Mouse (Mus musculus): ENCODE measurements around the gene Glis3. TPM values are rescaled to one million over a fixed set of nuclear protein-coding genes. Genes with fewer than 3 reads are reported as not detected.

The Glis3 gene
- total and polyA plus RNA-seq, 3 experiments = not detected

GRCm38 (mm10) chr19:28274501-28274900 lies 405.4 kb downstream of the Glis3 start:
- no peak for DNase-seq (ENCODE audit: low read depth, low spot score)
- H3K9ac ChIP-seq (ENCODE audit: control insufficient read depth, low read depth, low read length, poor library complexity, severe bottlenecking) = no peak overlapping the region
- no peak overlapping the region for H3K4me3 ChIP-seq (ENCODE audit: control insufficient read depth in 1 of 2, insufficient read depth in 1 of 2, low read depth in 2 of 2, low read length in 2 of 2)
- no peaks in the 10 kb centered on the region for H3K9me3 ChIP-seq (replicated peaks; ENCODE audit: insufficient read depth, low read length)
- H3K36me3 ChIP-seq (ENCODE audit: control insufficient read depth in 1 of 2, insufficient read depth in 2 of 2, low read length in 2 of 2) = no peaks in the 10 kb centered on the region
- no peak overlapping the region for H3K27ac ChIP-seq (ENCODE audit: control insufficient read depth, low read depth, low read length)
- no peaks in the 10 kb centered on the region for H3K4me1 ChIP-seq (ENCODE audit: control insufficient read depth in 1 of 2, insufficient read depth in 2 of 2, low read length in 2 of 2)
- no peak for TF ChIP-seq TAL1 (IDR thresholded peaks at IDR 0.05; ENCODE audit: low read length)
- TF ChIP-seq MAX (IDR thresholded peaks at IDR 0.05; ENCODE audit: low read length) = no peak
- no peaks in the 10 kb centered on the region for H3K79me2 ChIP-seq (ENCODE audit: control insufficient read depth, insufficient read depth, low read length, poor library complexity)
- H3K27me3 ChIP-seq (ENCODE audit: control insufficient read depth in 1 of 2, insufficient read depth in 2 of 2, low read length in 2 of 2) = no peaks in the 10 kb centered on the region

GRCm38 (mm10) chr19:28273946-28274345 lies 405.9 kb downstream of the Glis3 start:
- Histone ChIP-seq H3K79me2 (ENCODE audit: control insufficient read depth, insufficient read depth, low read length, poor library complexity) (no peaks in the 10 kb centered on the region), H3K9ac (ENCODE audit: control insufficient read depth, low read depth, low read length, poor library complexity, severe bottlenecking) (no peak overlapping the region), H3K27me3 (ENCODE audit: control insufficient read depth in 1 of 2, insufficient read depth in 2 of 2, low read length in 2 of 2) (no peaks in the 10 kb centered on the region), H3K4me1 (ENCODE audit: control insufficient read depth in 1 of 2, insufficient read depth in 2 of 2, low read length in 2 of 2) (no peaks in the 10 kb centered on the region), H3K27ac (ENCODE audit: control insufficient read depth, low read depth, low read length) (no peak overlapping the region), H3K4me3 (ENCODE audit: control insufficient read depth in 1 of 2, insufficient read depth in 1 of 2, low read depth in 2 of 2, low read length in 2 of 2) (no peak overlapping the region), H3K9me3 (replicated peaks; ENCODE audit: insufficient read depth, low read length) (no peaks in the 10 kb centered on the region), H3K36me3 (ENCODE audit: control insufficient read depth in 1 of 2, insufficient read depth in 2 of 2, low read length in 2 of 2) (no peaks in the 10 kb centered on the region)
- DNase-seq (ENCODE audit: low read depth, low spot score) = no peak
- no peak for TF ChIP-seq ZC3H11A (IDR thresholded peaks at IDR 0.05; ENCODE audit: low read depth, low read length)
- no peak for TF ChIP-seq NRF1 (IDR thresholded peaks at IDR 0.05; ENCODE audit: insufficient read depth, low read depth, low read length, poor library complexity, severe bottlenecking)
- TF ChIP-seq SMC3 (IDR thresholded peaks at IDR 0.05; ENCODE audit: low read depth, low read length) = no peak
- no peak for TF ChIP-seq TCF12 (IDR thresholded peaks at IDR 0.05; ENCODE audit: low read depth, low read length)
- TF ChIP-seq ZKSCAN1 (IDR thresholded peaks at IDR 0.05; ENCODE audit: low read depth, low read length) = no peak
- TF ChIP-seq MEF2A (IDR thresholded peaks at IDR 0.05; ENCODE audit: extremely low read depth, insufficient replicate concordance, low read depth, low read length, poor library complexity, severe bottlenecking) = no peak
- TF ChIP-seq MAZ (IDR thresholded peaks at IDR 0.05; ENCODE audit: low read depth, low read length) = no peak
- TF ChIP-seq EP300 (IDR thresholded peaks at IDR 0.05; ENCODE audit: low read depth in 1 of 2, low read length in 2 of 2) = no peak
- no peak for TF ChIP-seq MYC (IDR thresholded peaks at IDR 0.05; ENCODE audit: low read depth, low read length)
- TF ChIP-seq E2F4 (IDR thresholded peaks at IDR 0.05; ENCODE audit: borderline replicate concordance, low read depth, low read length) = no peak
- no peak for TF ChIP-seq CHD2 (IDR thresholded peaks at IDR 0.05; ENCODE audit: low read length)
- no peak for TF ChIP-seq POLR2A (IDR thresholded peaks at IDR 0.05; ENCODE audit: control insufficient read depth in 1 of 2, insufficient read depth in 1 of 2, low read depth in 1 of 2, low read length in 2 of 2, poor library complexity in 1 of 2)
- no peak for TF ChIP-seq SIN3A (IDR thresholded peaks at IDR 0.05; ENCODE audit: low read length)
- no peak for TF ChIP-seq GATA1 (IDR thresholded peaks at IDR 0.05; ENCODE audit: low read depth, low read length)
- TF ChIP-seq NELFE (IDR thresholded peaks at IDR 0.05; ENCODE audit: low read depth, low read length) = no peak
- TF ChIP-seq HCFC1 (IDR thresholded peaks at IDR 0.05; ENCODE audit: low read depth, low read length) = no peak
- no peak for TF ChIP-seq TAL1 (IDR thresholded peaks at IDR 0.05; ENCODE audit: low read length)
- TF ChIP-seq UBTF (IDR thresholded peaks at IDR 0.05; ENCODE audit: borderline replicate concordance, insufficient read depth, low read depth, low read length) = no peak
- no peak for TF ChIP-seq ZNF384 (IDR thresholded peaks at IDR 0.05; ENCODE audit: low read depth, low read length)

All from MEL (cell line).